Mouse (Mus musculus): Measurements from ENCODE around the gene Cmtm7. TPM values are rescaled to one million over a fixed set of nuclear protein-coding genes. Genes with fewer than 3 reads are reported as not detected.

Cmtm7 gene
- total RNA-seq, 2 experiments from 2014 or later: 44.0 to 47.2 TPM

DNA sequence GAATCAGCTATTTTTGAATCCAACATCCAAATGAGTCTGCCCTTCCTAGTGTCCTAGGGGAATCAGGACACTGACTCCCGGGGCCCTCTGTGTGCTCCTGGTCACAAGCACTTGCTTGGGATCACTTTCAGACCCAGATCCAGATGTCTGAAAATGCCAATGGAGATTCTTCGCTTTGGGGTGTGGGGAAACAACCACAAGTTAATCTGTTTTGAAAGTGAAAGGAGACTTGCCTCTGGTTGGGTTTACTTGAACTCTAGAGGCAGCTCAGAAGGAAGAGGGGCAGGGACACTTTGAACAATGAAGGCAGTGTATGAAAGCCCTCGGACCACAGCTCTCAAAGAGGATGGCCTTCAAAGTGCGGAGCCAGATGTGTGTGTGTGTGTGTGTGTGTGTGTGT, 12.8 kb upstream of the Cmtm7 start:
- no peak for DNase-seq

DNA sequence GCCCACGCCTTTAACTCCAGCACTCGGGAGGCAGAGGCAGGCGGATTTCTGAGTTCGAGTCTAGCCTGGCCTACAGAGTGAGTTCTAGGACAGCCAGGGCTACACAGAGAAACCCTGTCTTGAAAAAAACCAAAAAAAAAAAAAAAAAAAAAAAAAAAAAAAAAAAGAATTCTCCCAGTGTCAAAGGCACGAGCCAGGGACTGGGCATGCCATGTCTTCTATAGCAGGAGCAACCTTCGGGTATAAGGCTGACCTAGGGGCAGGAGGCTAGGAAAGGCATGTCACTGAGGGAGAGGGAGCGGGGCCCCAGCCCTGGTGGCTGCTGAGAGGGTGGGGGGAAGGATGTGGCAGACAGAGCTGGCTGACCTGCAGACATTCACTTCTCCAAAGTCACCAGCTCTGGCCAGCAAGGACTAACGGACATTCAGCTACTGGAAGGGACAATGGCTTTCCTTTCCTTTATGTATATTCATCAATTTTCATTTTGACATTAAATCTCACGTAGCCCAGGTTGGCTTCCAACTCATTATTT, 12.2 kb upstream of the Cmtm7 start:
- no peak for DNase-seq

DNA sequence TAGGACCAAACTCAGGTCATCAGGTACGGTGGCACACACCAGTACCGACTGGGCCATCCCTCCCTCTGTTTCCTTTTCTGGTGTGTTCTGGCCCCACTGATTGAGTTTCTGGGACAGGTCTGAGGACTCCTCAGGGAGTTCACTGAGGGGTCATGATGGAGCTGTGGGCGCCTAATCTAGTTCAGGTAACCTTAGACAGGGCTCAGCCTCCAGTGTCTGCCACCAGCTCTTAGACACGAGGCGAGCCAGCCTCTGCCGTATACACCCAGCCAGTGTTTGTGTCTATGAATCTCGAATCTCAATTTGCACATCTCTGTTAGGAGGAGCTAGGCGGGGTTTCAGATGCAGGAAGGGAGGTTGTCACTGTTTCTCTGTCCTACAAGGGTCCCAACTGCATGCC, 8.3 kb upstream of the Cmtm7 start:
- DNase-seq: no peak

DNA sequence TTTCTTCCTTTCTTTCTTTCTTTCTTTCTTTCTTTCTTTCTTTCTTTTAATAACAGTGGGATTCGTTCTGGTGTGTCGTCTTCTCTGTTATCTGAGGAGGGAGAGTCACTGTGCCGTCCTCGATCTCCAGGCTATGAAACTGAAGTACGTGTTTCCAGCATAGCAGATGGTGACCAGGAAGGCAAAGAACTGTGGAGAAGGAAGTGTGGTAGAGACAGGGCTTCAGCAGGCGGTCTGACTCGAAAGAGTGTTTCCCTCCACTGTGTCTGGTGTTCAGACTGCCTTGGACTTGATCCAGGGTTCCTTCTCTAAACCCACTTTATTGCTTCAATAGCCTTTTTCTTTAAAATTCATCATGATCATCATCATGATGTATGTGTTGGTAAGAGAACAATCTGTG, 7.9 kb upstream of the Cmtm7 start:
- DNase-seq: no peak

DNA sequence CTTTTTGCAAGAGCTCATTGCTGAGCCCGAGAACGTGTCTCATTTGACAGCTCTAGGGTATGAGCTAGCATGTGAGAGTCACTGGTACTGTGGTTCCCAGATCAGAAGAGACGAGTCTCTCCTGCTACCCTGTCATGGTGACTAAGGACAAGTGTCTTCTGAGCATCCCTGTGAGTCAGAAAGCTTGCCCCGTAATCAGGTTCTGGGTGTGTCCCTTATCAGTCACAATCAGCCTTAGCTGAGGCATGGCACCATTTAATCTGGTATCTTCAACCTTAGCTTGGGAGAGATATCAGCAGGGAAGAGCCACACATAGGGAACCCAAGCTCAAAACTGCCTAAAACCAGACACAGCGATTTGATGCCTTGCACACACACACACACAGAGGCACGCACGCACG, 7.0 kb upstream of the Cmtm7 start:
- no peak for DNase-seq

DNA sequence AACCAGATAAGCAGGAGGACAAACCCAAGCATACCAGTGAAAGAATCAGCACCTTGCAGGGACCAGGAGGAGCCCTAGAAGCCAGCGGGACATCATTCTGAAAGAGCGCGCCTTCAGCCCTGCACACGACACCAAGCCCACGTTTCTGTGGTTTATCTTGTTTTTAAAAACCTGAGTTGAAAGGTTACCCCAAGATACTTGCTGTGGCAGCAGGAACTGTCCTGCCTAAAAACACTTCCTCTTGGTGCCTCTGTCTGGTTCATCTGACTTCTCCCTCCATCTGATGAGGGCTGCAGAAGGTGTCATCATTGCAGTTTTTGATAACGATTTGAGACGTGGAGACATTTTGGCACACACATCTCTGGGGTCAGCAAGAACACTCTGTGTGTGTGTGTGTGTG, 6.1 kb upstream of the Cmtm7 start:
- no peak for DNase-seq

DNA sequence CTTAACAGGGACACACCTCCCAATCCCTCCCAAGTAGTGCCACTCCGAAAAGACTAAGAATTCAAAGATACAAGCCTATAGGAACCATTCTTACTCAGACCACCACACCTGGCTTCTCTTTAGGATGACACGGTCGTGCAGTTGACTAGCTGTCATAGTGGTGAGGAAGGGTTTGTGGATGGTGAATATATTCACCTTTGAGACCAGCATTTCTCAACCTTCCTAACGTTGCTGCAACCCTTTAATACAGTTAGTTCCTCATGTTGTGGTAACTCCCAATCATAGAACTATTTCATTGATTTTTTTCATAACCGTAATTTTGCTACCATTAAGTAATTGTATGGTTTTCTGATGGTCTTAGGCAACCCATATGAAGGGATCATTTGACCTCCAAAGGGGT, 5.5 kb upstream of the Cmtm7 start:
- DNase-seq: no peak

DNA sequence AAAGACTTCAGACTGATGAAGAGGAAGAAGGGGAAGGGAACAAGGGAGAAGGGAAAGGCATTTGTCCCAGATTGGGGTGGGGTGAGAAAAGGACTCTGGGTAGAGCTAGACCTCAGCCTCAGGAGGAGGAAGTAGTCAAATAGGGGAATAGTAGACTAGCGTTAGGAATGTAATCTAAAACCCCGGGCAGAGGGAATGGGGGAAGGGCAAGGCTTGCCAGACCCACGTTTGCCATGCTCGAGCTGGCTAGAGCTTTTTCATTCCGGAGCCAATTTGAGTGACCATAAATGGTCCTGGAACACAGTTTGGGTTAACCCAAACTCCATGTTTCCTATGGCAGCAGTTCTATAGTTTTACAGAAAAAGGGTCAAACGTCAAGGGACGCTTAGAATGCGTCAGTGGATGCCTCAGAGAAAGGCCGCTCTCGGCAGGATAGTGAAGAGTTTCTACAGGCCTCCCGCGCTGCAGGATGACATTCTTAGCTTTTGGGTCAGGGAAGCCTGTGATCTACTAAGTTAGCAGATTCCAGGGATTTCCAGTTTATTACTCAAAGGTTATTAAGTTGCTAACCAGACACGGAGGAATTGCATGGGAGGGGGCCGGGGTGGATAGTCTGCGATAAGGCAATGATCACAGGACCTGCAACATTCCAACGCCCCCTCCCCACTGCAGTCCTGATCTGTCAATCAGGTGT, 3.9 kb upstream of the Cmtm7 start:
- DNase-seq: no peak

DNA sequence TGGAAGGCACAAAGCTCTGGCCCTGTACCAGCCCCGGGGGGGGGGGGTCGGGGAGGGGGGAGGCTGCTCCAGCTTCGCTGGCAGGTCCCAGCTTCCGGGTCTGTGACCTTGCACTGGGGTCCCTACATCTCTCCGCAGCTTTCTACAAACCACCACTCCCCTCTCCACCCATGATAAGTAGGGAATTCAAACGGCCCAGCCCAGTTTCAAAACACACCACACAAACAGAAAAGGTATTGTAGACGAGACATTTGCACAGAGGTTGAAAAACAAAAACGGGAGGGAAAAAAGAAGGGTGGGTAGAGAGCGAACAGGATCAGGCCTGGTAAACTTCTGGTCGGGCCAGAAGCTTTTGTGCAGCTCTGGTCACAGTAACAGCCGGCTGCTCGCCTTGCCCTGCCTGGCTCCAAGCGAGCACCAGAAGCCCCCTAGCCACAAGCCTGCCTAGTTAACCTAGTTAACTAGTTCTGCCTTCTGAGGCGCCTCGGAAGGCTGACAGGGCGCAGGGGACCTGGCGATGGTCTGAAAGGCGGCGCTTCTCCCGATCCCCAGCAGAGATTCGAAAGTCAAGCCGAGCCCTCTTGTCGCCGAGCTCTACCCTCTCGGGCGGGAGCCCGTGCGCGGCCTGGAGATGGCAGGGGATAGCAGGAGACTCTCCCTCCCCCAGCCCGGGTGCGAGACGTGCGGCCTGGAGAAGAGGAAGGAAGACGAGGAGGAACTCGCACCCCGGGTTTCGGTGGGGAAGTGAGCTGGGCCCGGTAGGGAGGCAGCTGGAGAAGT, 720 bp downstream of the Cmtm7 start:
- peak; percentile 57 for DNase-seq

DNA sequence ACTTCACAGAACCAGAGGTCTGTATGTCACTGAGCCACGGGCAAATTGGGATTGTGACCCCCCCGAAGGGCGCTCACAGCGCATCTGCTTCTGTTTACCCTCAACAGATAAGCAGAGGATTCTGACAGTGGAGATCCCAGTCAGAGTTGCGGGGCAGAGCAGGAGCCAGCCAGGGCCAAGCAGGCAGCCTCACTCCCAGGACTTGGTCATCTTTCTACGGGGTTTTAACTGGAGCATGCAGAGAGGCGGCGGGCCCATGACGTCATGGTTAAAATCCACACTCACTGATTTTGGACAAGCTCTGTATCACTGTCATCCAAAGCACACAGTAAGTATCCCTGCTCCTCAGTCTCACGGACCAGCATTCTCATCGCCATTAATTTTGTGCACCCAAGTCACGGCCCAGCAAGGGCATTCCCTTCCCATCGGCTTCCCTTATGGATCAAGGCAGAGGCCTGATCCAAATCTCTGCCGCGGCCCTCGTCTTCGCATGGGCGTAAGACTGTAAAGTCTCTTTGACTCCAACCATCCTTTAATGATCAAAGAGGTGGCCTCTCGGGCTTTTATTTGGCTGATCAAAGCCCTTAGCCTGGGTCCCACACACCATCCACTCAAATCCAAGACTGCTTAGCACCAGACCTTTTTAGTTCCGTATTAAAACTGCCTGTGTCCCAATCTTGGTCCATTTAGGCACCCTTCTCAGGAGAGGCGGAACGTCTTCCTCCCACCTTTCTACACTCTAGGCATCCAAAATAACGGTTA, 1.5 kb downstream of the Cmtm7 start:
- no peak for DNase-seq

DNA sequence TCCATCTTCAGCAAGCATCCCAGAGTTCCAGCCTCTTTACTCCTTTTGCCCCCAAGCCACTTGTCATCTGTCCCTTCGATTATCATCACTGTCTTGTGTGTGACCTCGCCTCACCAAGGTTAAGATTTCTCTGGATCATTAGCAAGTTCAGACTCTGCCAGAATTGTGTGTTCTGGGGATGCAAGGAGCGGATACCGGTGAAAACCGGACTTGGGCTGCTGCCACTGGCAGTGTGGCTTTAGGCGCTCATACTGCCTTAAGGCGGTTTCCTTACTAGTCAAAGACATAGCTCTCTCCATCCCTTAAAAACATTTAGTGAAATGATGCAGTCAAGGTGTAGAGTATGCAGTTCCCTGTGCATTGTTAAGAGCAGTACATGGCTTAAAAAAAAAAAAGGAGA, 2.8 kb downstream of the Cmtm7 start:
- DNase-seq: no peak

DNA sequence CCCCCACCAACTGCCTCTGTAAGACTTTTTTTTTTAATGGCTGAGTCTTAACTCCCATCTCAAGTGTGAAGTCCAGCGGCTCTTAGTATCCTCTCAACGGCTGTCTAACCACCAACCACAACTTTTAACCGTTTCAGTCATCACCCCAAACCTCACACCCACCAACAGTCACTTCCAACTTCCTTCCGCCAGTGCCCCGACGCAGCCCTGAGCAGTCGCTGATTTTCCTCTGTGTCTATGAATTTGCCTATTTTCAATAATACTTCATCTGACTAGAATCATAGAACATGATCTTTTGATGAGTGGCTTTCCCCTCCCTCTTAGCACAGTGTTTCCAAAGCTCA, 3.6 kb downstream of the Cmtm7 start:
- no peak for DNase-seq

DNA sequence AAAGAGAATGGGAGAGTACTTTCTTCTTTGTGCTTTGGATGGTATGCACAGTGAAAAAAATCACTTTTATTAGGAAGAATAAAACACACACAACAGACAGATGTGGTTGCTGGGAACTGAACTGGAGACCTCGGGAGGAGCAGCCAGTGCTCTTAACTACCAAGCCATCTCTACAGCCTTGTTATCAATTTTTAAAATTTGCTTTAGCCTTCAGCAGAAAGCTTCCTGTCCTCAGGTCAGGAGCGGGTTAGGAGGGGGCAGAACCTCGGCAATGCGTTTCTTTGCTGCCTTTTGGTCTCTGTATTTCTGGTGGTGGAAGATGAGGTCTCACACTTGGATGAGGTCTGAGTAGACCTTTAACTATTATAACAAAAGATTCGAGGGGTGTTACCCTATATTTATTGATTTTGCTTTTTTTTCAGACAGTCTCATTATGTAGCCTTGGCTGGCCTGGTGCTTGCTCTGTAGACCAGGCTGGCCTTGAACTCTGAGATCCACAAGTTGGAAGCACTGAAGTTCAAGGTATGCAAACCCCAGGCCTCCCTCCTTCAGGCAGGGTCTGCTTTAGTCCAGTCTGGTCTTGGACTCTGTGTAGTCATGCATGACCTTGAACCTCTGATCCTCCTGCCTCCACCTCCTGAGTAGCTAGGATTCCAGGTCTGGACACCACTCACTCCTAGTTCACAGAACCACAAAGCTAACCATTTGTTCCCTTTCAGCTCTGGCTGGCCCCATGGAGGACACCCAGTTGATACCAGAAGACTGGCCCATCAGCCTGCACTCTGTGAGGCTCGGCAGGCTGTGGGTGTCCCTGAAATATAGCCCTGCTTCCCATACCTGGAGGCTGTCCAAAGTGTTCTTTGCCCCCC, 4.2 kb downstream of the Cmtm7 start:
- DNase-seq: no peak

DNA sequence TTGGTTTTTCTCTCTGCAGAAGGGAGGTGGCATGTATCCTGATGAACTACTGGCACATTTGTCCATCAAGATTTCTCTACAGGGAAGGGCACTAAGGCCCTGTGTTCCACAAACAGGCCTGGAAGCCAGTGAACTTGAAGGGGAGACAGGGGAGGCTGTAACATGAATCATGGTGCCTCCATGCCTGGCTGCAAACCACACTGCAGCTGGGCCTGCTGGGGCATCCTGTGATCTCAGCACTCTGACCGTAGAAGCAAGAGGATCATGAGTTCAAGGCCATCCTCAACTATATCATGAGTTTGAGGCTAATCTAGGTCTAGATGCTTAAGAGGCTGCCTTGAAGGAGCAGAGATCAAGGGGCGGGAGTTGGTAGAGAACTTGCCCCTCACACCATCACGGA, 5.3 kb downstream of the Cmtm7 start:
- no peak for DNase-seq

DNA sequence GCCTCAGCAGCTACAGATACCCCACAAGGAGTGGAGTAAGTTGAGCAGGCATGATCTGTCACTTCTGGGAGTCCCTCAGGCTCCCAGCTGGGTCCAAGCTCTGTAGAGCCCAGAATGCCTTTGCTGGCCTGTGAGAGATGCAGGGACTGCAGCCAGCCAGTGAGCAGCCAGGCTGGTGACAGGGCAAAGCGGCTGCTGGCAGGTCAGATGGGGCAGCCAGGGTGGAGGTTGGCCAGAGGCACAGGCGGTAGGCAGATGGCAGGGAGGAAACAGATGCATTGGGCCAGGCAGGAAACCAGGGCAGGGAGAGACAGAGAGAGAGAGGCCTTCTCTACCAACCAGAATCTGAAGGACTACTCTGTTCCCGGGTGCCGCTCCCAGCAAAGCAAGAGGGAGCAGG, 6.4 kb downstream of the Cmtm7 start:
- DNase-seq: peak; percentile 56

DNA sequence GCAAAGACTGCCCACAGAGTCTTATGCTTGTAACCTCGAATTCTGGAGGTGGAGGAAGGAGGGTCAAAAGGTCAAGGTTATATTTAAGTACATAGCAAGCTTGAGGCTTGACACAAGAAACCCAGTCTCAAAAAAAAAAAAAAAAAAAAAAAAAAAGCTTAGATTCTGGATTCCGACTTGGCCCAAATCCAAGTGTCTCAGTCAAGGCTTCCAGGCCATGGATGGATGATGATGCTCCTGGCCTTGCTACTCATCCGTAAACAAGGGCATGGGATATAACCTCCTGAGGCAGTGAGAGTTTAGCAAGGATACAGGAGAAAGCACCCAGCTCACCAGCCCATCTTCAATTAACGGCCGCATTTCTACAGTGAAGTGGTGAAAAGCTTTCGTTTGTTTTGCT, 7.0 kb downstream of the Cmtm7 start:
- DNase-seq: no peak

DNA sequence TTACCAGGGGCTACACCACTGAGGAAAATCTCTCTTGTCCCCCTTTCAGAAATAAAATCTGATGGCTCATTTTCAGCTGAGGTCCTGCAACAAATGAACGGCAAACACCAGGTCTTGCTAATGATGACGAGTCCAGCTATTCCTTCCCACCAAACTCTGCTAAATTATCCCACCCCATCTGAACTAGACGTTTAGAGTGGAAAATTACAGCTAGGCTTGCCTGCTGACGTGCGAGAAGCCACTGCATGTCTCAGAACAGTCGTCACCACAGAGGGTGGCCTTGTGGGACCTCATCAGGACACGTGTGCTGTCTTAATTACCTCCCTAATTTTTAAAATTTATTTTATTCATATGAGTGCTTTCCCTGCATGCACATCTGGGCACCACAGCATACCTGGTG, 10.1 kb downstream of the Cmtm7 start:
- DNase-seq: no peak

DNA sequence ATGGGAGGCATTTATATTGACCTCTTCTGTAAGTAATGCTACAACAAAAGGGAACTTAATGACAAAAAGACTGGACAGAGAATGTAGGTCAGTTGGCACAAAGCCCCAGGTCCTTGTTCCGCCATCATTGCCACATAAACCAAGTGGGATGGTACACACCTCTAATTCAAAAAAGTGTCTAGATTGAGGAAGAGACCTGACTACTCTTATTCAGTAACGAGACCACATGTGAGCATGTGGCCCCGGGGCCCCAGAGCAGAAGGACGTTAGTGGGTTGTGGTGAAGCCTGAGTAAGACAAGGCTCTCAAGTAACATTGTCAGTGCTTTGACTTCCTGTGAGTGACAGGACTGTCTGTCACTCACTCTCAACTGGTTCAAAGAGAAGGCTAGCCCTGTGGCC, 11.4 kb downstream of the Cmtm7 start:
- DNase-seq: no peak

DNA sequence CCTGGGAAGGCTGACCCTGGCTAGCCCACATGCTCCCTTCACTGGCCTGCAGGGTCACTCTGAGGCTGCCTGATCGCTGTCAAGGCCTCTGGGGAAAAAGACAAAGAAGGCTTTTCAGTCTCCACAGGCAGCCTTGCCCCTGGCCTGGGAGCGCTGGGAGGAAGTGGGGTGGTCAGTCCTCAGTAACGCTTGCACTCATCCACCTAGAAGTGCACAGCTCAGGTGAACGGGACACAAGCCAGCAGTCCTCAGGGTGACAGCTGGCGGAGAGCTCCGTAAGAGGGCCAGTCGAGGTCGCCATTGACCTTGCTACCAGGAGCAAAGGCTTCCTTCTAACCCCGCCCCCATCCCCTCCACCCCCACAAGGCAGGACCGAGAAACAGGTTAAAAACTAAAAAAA, 13.6 kb downstream of the Cmtm7 start:
- peak; percentile 49 for DNase-seq

DNA sequence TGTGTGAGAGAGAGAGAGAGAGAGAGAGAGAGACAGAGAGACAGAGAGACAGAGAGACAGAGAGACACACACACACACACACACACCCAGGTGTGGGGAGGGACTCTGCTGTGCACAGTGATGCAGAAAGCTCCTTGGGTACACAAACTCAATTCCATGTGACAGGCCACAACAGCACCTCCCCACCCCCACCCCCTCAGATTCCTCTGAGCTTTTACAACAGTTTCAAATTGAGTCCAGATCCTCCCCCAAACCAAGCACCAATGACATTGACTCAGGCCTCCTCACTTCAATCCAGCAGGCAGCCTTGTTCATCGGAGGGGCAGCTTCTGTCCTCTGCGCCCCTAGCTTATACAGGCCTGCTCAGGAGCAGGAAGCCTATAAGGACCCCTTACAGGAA, 14.1 kb downstream of the Cmtm7 start:
- no peak for DNase-seq

DNA sequence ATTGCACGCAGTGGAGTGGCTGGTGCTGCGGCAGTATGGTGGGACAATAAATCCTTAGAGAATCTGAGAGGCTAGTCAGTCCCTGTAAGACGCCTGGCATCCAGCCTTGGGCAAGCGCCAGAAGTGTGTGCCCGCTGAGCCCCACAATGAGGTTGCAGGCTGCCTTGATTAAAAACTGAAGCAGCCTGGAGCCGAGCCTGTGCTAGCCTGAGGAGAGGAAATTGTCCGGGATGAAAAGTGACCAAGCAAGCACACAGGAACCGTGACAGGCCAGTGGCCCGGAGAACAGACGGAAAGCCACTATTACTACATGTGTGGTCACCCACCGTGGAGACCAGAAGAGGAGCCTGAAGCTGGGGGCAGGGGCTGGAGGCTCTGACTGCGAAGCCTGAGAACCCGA, 14.6 kb downstream of the Cmtm7 start:
- DNase-seq: peak; percentile 21

DNA sequence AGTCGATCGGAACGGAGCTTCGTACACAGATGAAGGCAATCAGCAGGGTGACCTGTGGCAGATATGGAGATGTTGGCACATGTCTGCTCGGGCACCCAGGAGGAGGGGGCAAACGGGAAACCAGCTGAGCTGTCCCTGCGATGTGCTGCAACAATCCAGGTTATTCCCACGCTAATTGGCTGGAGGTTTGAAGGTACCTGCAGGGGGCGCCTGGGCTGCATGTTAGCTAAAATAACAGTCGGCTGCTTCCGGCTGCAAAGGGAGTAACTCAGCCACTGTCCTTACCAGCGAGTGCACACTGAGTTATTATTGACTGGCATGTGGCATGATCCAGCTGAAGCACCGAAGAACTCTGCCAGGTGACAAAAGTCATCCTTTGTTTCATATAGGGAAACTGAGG, 18.3 kb downstream of the Cmtm7 start:
- peak; percentile 50 for DNase-seq

DNA sequence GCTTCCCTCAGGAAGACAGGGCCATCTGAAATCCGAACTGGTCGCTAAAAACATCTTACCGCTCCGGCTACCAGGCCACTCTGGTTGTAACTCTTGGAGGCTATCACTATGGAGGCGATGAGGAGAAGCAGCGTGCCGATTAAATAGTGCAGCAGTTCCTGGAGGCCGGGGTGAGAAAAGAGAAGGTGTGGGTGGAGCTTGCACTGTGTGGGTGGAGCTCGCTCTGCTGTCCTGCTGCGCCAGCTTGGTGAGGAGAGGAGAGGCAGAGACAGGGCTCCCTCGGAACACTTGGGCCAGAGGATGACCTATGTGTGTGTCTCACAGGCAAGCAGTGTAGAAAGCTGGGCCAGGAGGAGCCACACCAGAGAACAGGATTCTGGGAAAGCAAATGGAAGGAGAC, 19.8 kb downstream of the Cmtm7 start:
- DNase-seq: no peak

All from heart, postnatal 4 days (tissue).